Mouse (Mus musculus) kidney, adult 8-10 months (tissue): ENCODE measurements around the gene Calr3.

Source experiments
- DNase-seq, 2 experiments: peaks; one replicate each; pipeline ENCODE4 v3.0.0; 2022

The Calr3 gene

DNA sequence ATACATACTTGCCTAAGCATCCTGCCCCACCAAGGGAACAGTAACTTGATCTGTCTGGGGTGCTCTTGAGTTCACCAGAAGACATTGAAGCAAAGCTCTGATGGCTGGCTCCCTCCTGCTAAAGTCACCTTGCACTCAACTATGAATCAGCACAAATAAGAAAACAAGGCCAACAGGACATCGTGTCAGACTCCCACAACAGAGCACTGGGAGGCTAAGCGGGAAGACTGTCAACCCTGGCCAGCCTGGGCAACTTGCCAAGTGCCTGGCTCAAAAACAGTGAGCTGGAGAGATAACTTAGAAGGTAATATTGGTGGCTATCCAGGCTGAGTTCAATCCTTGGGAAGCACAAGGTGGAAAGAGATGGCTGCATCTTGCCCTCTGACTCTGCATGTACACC lies 8.7 kb downstream of the Calr3 start:
- DNase-seq: peak; percentile 36 to 47

DNA sequence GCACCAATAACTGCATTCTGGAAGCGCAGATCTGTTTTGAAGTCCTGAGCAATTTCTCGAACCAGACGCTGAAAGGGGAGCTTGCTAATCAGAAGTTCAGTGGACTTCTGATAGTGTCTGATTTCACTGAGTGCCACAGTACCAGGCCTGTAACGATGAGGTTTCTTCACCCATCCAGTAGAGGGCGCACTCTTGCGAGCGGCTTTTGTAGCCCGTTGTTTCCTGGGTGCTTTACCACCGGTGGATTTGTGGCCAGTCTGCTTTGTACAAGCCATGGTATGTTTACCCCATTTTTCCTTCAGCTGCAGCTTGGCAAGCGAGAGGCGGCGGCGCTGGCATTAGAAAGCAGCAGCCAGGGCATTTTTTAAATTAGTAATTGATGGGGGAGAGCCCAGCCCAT lies 14.0 kb downstream of the Calr3 start:
- no peak for DNase-seq

DNA sequence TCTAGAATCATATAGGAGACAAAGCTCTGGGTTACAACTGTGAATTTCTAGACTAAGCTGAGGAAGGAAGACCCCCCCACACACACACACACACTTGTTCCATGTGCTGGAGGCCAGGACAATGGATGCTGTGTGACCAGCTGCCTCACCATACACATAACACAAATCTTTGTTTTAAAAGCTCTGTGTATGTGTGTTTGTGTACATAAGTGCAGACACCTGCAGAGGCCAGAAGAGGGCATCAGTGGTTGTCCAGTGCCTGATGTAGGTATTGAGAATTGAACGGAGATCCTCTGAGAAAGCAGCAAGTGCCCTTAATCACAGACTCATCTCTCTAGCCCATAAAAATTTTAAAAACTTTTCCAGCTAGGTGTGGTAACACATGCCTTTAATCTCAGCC lies 20.7 kb downstream of the Calr3 start:
- peak in 1 of 2 experiments; percentile 27 for DNase-seq

DNA sequence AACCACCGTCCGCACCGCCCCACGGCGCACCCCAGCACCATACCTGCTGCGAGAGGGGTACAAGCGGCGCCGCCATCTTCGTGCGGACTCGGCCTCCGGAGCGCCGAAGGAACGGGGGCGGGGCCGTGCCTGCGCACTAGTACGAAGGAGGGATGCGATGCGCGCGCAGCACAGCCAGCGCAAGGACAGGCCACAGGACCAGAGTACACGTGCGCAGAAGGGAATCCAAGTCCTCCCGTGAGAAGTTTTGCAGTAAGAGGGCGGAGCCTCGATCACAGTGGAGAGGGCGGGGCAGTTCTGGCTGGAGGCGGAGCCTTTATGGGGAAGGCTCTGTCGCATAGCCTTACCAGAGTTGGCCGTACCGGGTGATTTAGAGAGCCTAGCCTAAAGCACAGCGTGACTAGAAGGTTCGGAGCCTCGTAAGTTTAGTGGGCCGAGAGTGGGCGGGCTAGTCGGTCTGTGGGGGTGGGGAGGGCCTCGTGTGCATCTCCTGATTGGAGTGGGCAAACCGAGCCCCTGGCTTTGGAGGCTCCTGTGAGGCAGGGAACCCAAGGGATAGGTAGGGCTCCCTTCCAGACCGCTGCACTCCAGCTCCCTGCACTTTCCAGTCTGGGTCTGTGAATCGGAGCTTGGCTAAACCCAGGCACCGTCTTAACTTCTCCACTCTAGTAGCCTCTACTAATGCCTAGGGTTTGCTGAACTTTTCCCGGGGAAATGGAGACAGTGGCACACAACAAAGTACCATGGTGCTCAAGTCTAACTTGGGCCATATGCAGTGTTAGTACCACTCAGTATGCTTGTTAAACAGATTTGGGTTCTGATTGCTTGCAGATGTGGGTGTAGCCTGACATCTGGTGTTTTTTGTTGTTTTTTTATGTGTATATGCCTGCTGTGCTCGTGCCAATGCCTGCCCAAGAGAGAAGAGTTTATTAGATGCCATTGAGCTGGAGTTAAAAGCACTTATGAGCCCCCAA lies 22.0 kb downstream of the Calr3 start, which contains the start of gene Eps15l1:
Eps15l1 (minus strand) TSS at position 99 of the 974 bp plus-strand sequence.
- DNase-seq: peak; percentile 100

DNA sequence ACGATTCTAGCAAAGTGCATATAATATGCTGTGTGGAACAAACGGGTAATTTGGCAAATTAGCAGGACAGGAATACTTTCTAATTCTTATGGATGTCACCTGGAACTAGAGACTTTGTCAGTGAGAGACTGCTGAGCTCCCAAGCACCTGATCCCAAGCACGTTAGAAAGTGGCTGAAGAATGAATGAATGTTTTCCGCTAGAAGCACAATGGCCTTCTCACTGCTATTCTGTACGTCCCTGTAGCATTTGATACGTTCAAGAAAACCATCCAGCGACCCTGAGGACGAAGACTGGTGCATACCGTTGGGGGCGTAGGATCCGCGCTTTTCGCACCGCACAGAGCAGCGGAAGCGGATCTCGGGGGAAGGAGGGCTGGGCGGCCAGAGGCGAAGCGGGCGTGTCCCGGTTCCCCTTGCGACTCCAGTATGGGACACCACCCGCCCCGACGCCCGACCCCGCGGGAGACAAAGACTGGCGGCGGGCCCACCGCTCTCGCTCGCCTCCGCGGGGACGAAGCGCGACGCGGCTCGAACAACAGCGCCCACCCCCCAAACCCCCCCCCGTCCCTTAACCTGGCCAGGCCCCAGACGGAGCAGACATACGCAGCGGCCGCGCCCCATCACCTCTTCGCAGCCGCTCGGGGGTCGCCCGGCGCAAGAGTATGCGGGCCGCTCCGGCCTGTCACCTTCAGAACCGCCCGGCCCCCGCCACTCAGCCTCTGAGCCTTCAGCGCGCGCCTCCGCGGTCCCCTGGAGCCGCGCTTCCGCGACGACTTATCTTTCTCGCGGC lies 22.9 kb downstream of the Calr3 start:
- no peak for DNase-seq

DNA sequence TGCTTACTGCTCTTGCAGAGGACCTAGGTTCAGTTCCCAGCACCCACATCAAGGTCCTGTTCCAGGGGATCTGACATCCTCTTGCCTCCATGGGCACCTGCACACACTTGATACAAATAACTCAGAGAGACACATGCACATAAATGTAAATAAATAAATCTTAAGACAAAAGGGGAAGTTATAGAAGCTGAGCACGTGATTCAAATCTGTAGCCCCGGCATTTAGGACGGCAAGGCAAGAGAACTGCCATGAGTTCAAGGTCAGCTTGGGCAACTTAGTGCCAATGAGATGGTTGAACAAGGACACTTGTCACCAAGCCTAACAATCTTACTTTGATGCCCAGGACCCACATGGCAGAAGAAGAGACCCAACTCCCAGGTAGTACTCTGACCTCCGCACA lies 25.6 kb downstream of the Calr3 start:
- no peak for DNase-seq

DNA sequence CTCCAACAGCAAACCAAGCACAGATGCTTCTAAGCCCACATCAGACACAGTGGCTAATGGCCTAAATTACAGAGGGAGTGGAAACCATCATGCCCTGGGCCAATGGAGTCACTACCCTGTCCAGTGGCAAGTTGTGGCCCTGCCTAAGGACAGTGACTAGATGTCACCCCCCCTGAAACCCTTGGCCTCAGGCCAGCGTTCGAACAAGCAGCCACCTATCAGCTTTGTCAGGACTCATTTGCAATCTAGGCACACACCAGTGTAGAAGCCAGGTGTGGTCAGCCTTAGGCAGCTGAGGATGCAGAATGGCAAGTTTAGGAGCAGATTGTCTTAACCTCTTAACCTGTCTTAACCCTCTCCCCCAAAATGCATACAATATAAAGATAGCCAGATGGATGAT lies 28.4 kb downstream of the Calr3 start:
- DNase-seq: no peak

DNA sequence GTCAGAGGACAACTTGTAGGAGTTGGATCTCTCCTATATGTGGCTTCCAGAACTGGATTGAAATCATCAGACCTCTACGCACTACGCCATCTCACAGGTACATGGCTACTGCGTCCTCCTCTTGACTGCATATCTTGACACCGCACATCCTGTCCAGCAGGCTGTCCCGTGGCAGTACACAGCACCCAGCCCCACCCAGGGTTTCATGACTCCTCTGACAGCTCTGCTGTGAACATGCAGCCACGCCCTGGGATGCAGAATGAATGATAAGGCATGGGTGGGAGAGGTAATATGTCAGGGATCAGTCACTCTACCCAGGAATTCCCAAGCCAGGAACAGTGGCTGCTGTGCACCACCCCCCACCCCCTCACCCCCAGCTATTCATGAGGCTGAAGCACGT lies 29.8 kb downstream of the Calr3 start:
- no peak for DNase-seq

DNA sequence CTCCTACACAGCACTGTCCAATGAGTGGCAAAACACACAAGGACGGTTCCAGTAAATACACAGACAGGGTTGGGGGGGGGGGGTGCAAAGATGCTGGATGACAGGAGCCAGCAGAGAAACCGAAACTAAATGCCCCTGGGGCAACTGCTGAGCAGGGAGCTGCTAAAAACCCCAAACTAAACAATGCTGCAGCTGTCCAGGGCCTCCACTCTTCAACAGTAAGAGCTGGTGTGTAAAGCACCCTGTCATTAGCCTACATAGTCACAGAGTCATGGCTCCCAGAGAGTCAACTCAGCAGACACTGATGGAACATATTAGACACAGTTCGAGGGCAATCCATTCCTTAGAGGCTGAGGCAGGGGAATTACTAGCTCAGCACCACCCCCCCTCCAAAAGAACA lies 34.2 kb downstream of the Calr3 start:
- no peak for DNase-seq

DNA sequence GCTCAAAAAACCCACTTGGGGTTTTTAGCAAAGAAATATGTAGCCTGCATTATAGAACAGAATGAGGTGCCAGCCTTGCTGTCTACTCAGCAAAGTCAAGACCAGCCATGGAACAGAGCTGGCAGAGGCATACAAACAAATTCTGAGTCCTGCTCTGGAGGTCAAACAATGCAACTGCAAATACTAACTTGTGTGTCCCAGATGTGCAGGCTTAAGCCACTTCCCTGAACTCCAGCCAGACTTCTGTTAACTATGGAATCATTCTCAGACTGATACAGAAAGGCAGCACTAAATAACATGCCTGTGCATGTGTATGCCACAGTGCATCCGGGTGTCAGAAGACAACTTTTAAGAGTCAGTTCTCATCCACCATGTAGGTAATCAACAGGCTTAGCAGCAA lies 35.8 kb downstream of the Calr3 start:
- no peak for DNase-seq

DNA sequence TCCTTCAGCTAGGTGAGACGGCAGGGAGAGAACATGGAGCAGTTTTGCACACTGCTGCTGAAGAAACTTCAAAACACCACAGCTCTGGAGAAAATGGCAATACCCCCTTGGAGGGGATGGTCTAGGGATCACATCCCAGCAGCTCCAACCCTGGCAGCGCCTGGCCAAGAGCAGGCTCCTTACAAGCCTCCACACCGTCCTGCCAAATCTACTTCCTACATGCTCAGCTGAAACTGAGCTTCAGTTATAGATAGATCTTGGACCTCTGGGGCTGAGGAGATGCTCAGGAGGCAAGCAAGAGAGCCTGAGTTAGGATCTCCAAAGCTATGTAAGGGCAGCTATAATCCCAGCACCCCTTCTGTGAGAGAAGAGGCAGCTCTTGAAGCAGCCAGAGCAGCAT lies 40.7 kb downstream of the Calr3 start:
- no peak for DNase-seq

DNA sequence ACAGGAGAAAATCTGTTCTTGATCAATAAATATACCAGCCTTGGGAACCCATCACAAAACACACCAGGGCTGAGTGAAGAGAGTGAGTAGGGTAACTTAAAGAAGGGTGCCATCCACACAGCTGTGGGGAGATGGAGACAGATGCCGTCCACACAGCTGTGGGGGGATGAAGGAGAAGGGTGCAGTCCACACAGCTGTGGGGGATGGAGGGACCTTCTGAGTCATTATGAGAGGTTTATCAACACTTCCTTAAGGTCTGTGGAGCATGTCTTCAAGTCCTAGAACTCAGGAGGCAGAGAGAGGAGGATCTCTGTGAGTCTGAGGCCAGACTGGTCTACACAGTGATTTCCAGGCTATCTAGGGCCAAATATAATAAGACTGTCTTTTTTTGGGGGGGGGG lies 42.3 kb downstream of the Calr3 start:
- DNase-seq: no peak

DNA sequence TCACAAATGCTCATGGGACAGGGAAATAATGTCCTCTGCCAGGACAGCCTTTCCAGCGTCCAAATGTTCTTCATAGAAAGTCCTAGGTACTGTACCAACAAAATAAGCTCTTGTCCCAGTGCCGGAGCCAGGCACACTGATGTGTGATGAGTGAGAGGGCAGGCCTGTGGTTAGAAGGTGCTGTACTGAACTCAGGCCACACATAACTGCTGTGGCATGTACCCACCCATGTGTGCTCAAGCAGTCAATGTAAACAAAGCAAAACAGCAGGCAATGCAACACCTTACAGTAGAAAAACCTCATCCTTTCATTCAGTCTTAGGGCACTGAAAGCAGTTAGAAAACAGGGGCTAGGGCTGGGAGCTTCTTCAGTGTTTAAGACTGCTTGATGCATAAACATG lies 57.9 kb downstream of the Calr3 start:
- DNase-seq: no peak

DNA sequence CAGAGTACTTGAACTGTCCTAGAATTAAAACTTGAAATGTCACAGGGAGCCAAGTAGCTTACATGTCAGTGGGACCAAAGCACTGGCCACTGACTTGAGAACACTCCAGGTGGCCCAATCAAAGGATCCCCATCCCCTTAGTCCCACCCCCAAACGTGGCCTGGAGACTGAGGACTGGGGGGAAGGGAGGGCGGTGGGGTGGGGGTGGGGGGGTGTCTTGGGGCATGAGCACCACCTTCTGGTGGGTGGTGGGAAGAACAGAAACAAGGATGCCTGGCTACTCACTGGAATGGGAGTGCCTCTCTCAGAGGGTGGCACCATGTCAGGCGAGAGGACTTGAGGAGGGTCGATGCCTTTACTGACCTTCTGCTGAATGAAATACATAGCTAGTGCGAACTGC lies 61.3 kb downstream of the Calr3 start:
- DNase-seq: no peak

DNA sequence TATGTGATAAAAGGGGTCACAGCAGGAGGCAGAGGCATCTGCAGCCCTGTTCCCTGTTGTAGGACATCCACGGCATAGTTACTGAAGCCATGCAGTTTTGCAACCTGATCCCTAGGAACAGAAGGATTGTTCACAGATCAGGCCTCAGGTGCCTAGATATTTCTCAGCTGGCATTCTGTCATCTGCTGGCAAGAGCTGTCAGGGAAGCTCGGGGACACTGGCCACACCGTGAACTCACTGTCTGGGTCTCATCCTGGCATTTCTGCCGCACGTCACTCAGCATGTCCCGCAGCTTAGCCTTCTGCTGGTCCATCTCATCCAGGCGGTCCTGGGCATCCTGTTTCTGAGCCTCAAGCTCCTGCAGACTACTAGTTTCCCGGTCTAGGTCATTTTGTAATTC lies 63.0 kb downstream of the Calr3 start:
- DNase-seq: no peak

DNA sequence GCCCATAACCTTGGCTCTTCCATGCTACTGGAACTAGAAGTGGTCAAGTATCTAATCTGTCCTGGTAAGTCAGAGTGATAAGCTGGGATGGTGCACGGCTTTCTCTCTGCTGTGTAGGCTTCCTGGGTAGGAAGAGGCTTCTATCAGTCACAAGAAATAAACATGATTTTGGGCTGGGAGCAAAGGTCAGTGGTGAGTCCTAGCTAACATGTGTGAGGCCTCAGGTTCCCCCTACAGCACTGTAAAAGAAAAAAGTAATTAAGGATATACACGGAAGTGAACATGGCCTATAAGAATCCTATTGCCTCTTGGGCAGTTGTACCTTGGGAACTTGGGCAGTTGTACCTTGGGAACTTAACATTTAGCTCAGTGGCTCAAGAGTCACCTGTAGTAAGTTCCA lies 66.8 kb downstream of the Calr3 start:
- no peak for DNase-seq

DNA sequence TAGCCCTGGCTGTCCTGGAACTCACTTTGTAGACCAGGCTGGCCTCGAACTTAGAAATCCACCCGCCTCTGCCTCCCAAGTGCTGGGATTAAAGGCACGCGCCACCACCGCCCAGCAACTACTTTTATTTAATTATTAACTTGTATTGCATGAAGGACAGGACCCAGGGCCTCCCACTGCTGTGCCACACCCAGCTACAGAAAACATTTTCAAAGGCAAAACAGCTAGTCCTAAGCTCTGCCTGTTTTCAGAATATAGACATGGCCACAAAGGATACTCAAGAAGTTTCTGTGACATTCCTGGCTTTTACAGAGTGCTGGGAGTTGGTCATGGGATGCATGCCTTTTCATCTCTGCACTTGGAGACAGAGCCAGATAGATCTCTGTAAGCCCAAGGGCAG lies 67.4 kb downstream of the Calr3 start:
- no peak for DNase-seq

DNA sequence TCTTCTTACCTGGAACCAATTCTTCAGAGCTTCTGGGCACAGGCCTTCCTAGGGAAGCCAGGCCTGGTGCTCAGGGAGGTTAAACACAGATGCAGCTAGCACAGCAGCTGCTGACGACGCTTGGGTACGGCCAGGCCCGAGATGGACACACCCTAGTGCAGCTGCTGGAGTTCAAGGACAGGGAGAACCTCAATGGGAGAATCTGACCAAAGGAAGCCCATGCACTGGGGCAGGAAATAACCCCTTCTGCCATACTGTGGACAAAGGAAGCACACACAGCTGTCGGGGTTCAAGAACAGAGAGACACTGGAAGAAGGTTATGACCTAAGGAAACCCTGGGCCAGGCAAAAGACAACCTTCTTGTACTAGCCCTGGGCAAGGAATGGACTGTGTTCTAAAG lies 68.5 kb downstream of the Calr3 start:
- DNase-seq: no peak
